Mouse (Mus musculus): ENCODE measurements at regions not wholly inside any gene's neighbourhood (a gene's known extent, or its start where the extent isn't known, plus 50 kb on each side); places are given as distances from the start of the nearest gene placed in this dataset.

DNA sequence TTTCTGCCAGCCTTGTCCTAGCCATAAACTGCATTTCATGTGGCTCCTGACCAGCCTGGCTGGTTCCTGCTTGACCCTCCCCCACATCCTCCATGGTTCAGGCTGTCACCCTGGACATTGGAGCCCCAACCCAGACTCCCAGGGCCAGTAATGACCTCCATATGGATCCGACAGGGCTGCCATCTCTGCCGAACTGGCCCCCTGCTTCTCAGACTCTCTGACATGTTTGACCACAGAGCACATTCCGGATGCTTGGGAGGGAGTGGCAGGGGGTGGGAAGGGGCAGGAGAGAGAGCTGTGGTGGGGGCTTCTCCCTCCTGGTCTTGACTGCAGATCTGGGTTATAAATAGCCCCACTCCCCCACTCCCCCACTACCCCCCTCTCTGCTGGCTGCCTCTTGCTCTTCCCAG is 59.0 kb upstream of the Actrt2 start:
- DNase-seq, result no peak

DNA sequence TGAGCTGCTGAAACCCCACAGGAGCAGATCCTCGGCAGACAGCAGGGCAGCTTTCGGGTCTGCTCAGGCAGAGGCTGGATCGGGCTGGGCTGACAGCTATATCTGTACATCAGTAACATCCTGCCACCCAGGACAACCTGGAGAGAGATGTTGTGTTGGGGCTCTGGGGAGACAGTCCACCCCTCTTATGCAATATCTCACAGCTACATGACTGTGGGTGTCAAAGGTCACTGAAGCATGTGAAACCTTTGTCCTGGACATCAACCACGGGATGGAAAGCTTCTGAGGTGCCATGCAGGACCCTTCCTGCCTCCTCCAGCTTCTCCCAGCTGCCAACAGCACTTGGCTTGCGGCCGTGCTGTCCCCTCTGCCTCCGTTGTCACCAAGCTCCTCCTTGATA is 60.3 kb upstream of the Actrt2 start:
- DNase-seq, result no peak

DNA sequence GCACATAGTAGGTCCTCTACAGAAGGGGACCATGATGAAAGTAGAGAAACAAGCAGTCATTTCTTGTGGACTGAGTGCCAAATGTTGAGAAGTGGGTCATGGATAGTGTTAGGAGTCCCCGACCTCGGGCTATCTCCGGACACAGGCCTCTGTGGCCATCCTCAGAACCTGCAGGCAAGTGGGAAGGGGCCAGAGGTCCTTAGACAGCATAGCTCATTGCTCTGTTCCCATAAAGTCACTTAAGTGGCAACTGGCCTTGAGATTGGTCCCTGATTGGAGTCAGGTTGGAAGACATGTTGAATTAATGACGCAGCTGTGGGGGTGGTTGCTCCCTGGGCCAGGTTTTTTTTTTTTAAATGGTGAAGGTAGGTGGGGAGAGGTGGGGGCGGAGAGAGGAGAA is 63.0 kb upstream of the Actrt2 start:
- no peak for DNase-seq

- no peak for DNase-seq
These were observed 63.7 kb upstream of the Actrt2 start for GRCm38 (mm10) chr4:154731345-154731744.

DNA sequence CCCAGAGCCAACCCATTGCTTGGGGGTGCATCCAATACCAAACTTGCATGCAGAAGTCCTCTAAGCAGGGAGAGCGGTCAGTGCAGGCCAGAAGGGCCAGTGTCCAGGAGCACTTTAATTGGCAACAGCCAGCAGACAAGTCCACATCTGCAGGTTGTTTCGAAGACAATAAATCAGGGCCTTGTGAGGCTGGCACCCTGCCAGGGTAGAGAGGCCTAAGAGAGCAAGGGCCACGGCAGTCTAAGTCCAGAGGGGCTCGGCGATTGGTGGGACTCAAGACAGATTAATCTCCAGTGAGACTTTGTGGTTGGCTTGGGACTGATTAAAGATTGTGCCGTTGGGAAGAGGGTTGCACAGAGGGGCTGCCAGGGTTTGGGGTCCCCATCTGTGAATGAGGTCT is 68.4 kb upstream of the Actrt2 start:
- no peak for DNase-seq

DNA sequence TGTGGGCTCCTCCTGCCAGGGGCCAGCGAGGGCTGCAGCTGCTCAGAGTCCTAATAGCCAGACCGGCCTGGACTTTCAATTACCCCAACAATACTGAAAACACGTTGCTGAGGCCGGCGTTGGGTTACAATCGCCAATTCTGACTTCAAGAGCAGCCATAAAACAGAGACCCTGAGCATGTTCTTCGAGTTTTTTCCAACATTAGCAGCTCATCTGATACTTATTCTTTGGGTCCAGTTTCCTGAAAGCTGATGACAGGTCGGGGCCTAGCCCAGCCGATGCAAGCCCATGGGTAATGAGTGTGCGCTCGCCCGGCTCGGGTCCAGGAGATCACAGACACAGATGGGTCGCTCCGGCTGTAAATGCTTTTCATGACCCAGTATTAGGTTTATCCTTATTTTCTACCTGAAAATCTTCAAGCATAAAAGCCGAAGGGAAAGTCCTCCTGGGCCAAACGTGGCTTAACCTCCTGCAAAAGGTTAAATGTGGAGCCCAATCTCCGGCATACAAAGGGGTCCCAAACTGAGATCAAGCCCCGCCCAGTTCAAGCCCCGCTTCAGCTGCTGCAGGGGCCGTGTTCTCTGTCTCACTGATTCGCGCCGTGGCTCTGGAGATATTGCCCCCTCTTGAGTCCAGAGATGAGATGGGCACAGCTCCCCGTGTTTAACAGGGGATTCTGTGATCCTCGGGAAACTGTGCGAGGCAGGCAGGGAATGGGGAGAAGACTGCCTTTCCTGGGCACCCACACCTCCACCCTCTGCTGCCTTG is 73.6 kb upstream of the Actrt2 start:
- no peak for DNase-seq

GRCm38 (mm10) chr4:154746323-154747005 is 78.8 kb upstream of the Actrt2 start:
- no peak for DNase-seq

- no peak for DNase-seq
These were observed 79.3 kb upstream of the Actrt2 start for GRCm38 (mm10) chr4:154747006-154747343.

- peak; percentile 24 for DNase-seq
These were observed 81.5 kb upstream of the Actrt2 start for GRCm38 (mm10) chr4:154749160-154749559.

DNA sequence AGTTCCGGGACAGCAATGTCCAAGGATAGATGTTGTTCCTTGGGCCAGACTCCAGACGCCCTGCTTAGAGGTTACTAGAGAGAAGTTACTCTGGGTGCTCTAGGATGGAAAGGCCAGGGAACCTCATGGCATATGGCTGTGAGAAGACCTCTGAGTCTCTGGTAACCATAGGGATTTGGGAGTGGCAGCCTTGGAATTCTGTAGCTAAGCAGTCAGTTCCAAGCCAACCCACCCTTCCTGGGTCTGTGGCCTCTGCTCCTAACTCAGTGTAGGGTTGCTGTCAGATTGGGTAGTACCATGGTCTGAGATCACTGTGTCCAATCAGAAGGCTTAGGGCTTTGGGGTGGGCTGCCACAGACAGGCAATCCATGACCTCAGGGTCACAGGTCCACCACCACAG is 82.3 kb upstream of the Actrt2 start:
- no peak for DNase-seq

DNA sequence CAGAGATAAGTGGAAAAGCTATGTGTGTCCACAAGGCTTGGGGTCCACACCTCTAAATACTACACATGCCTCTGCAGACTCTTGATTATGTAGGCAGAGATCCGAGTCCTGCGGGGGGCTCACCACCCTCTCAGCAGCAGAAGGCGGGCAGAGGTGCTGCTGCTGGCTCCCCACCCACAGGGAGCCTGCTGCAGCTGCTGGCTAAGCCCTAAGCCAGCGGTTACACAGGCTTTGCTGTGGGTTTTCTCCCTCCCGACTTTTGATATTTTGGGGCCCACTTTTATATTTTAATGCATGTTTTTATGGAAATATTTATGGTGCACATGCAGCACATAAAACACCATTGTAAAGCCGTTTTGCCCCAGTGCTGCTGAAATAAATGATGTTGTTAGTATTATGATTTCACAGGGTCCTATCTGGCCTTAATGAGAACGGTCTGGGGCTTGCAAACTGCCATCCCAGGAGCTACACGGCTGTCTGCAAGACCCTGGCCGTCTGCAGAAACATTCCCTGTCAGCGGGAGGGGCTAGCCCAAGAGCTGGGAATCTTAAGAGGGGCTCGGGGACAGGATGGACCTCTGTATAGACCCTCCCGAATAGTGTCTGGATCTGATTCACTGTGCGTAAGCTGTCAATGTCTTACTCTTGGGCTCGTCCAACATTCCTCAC is 82.9 kb upstream of the Actrt2 start:
- no peak for DNase-seq

- peak; percentile 26 for DNase-seq
These were observed 82.8 kb upstream of the Ttc34 start for GRCm38 (mm10) chr4:154754445-154754844.

DNA sequence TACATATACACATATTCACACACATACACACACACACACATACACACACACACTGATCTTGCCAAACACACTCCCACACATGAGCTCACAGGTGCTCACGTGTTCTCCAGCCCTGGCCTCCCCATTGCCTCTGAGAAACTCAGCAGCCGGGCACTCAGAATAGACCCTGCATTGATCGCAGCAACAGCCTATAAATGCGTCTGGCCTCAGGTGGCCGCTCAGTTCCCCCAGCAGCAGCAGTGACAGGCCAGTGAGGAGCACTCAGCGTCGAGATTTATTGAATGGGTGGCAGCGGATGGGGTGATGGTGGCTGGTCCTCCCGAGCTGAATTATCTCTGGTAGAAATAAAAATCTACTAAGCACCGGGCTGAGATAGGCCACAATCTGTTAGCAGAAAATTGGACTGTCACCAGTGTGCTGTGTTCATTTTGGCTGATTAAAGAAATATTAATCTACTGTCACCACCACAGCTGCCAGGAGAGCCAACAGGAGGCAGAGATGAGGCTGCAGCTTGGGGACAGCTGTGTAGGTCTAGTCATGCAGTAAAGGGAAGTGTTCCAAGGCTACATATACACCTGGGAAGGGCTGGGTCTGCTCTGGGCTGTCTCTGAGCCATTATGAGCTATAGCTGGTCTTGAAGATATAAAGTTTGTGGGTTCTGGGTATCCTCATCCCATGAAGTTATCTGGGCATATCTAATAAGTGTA is 80.4 kb upstream of the Ttc34 start:
- no peak for DNase-seq

GRCm38 (mm10) chr4:154759881-154760280 is 77.4 kb upstream of the Ttc34 start:
- DNase-seq, result no peak

DNA sequence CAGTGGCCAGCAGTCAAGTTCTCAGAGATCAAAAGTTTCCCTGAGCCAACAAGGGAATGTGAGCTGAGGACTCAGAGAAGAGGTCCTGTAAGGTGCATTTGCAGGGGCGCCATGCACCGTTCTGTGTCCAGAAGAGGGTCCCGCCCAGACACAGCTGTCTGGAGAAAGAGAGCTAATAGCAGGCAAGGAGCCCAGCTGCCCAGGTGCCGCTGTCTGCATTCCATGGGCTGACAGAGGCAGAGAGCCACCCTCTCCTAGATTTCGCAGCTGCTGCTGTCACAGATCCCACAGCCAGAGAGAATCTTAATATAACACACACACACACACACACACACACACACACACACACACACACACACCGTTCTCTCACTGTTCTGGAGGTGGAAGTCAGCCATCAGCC is 73.0 kb upstream of the Ttc34 start:
- DNase-seq, result peak; percentile 20

DNA sequence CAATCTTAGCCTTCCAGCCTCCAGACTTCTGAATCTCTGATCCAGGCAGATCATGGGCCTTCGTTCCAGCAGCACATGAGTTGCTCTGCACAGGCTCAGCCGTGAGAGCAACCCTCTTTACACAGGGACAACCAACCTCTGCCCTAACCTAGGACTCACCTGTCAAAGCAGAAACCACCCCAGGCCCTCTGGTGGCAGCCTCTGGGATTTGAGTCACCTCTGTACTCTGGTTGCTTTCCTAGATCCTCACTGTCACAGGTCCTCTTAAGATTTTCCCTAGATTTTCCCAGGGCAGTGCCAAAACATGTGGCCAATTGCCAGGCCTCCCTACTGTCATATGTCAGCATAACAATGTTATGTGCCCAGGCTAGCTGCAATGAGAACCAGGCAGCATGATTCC is 71.1 kb upstream of the Ttc34 start:
- DNase-seq, result no peak

DNA sequence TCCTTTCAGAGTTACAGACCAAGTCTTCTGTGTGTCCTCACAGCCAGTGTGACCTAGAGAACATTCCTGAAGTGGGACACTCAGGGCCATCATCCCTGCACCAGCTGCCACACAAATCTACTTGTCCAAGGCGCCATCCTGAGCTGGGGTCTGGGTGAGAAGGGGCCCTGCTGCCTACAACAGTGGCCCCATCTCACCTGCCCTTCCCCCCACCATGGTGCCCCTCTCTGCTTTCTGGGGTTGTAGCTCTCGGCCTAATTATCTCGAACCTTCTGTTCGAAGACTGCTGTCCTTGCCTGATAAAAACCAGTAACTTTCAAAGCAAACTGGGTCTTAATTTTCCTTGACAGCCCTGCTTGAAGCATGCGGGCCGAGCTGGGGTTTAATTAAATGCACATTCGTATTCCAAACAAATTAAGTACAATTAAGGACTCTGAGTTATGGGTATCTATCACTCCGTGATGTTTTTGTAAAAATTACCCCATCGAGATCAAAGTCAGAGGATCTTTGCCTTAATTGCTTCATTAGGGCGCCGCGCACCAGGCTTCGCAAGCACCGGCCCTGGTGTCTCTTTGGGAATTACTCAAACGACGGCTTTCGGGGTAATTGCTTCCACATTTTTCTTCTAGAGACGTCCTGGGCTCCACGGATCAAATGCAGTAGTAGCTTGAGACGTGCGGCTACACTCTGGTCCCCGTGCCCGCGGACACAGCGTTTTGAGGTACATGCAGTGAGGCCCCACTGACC is 65.8 kb upstream of the Ttc34 start:
- no peak for DNase-seq

DNA sequence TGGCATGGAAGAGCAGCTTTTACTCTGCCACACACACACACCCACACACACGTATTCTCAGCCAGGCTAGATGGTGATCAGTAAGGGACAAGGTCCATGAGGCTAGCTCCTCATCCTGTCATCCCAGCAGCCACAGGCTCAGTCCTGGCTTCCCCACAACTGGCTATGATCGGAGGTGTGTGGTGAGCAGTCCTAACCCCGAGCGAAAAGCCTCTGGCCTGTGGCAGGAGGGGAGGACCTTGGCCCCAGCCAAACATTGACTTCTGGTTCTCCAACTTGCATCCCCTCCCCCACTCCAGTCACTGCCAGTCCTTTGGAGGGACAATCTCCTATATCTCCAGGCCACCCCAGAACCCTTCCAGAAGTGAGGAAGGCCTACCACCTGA is 65.2 kb upstream of the Ttc34 start:
- no peak for DNase-seq

GRCm38 (mm10) chr4:154773830-154774229 is 63.4 kb upstream of the Ttc34 start:
- no peak for DNase-seq

- no peak for DNase-seq
These were observed 62.9 kb upstream of the Ttc34 start for GRCm38 (mm10) chr4:154774332-154774731.

DNA sequence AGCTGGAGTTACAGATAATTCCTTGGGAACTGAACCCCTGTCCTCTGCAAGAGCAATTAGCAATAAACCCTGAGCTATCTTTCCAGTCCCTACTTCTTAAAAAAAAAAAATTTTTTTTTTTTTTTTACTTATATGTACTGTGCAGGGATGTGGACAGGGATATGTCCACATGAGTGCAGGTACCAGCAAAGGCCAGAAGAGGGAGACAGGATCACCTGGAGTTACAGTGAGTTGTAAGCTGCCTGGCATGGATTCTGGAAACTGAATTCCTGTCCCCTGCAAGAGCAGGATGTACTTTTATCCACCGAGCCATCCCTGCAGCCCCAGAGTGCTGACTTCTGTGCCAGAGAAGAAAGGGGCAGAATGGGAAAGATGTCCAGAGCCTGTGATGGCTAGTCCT is 58.4 kb upstream of the Ttc34 start:
- DNase-seq, result no peak

GRCm38 (mm10) chr4:154781391-154781790 is 55.9 kb upstream of the Ttc34 start:
- DNase-seq, result no peak

GRCm38 (mm10) chr4:154782291-154782690 is 55.0 kb upstream of the Ttc34 start:
- DNase-seq, result no peak

All from right cerebral cortex, postnatal 14 days (tissue).